Mouse (Mus musculus): ENCODE results near the gene Lrig1. TPM values are rescaled to one million over a fixed set of nuclear protein-coding genes. Genes with fewer than 3 reads are reported as not detected.

The Lrig1 gene
- polyA plus RNA-seq, 1 experiment from 2014 or later: 13.5 TPM

DNA sequence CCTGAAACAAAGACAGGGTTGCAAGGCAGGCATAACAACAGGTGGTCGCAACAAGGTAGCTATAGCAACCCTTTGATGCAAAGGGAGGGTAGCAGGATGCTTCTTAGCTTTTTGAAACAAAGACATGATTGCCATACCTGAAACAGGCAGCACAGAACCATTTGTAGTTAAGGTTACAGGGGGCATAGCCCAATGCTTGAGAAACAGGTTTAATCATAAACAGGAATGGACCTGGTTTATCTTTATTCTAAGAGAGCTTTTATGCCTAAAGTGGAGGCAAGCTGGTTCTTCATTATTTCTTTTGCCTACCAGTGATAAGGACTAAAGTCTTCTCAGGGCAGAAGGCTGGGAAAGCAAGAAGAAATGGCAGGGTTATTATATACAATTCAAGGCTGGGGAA is 50.3 kb downstream of the Lrig1 start:
- 89% methylated on average over 1 of the region's 1 CpGs for WGBS

DNA sequence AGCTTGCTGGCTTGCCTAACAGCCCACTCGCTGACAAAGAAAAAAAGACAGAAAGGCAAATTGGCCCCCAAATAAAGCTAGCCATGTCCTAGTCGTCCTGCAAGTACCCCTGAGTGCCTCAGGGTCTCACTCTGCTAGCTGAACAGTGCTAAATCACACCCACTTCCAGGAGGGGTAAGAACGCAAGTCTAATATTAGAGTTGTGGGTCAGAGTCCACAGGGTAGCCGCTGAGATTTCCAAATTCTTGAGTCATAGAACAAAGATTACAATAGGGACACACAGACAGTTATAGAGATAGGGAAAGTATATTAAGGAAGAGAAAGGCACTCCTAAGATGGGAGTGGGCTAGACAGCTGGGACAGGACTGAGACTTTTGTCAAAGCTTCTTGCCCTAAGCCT is 51.5 kb downstream of the Lrig1 start:
- DNase-seq: no peak
- Histone ChIP-seq H3K27ac (ENCODE audit: low read depth) (peak overlapping the region; percentile 55), H3K4me1 (ENCODE audit: insufficient read depth) (peaks cover 24% of the 10 kb centered on the region), H3K9me3 (ENCODE audit: low read depth, low read length) (no peaks in the 10 kb centered on the region), H3K4me3 (ENCODE audit: low read depth, low read length) (no peak overlapping the region), H3K4me2 (peak overlapping the region; percentile 16; the same call in 1 of the 2 replicates), H3K27me3 (ENCODE audit: insufficient read depth, low read length) (no peaks in the 10 kb centered on the region), H3K36me3 (ENCODE audit: insufficient read depth) (peaks cover 3% of the 10 kb centered on the region; the same call in 1 of the 2 replicates), H3K9ac (no peak overlapping the region)
- peak; percentile 12; the same call in 1 of the 2 replicates for ATAC-seq (ENCODE audit: insufficient read depth)
- WGBS: 39% methylated on average over 4 of the region's 4 CpGs
- no peak for TF ChIP-seq CTCF (IDR thresholded peaks at IDR 0.05; ENCODE audit: low read depth)

More for the DNA sequence above, 50.3 kb downstream of the Lrig1 start:
- Histone ChIP-seq H3K9me3 (ENCODE audit: low read depth, low read length) (no peaks in the 10 kb centered on the region), H3K9ac (no peak overlapping the region), H3K4me1 (ENCODE audit: insufficient read depth) (peaks cover 24% of the 10 kb centered on the region), H3K4me2 (no peak overlapping the region), H3K4me3 (ENCODE audit: low read depth, low read length) (no peak overlapping the region), H3K27me3 (ENCODE audit: insufficient read depth, low read length) (no peaks in the 10 kb centered on the region), H3K36me3 (ENCODE audit: insufficient read depth) (peaks cover 3% of the 10 kb centered on the region; the same call in 1 of the 2 replicates), H3K27ac (ENCODE audit: low read depth) (no peak overlapping the region)
- no peak for ATAC-seq (ENCODE audit: insufficient read depth)
- no peak for TF ChIP-seq CTCF (IDR thresholded peaks at IDR 0.05; ENCODE audit: low read depth)
- DNase-seq: no peak

DNA sequence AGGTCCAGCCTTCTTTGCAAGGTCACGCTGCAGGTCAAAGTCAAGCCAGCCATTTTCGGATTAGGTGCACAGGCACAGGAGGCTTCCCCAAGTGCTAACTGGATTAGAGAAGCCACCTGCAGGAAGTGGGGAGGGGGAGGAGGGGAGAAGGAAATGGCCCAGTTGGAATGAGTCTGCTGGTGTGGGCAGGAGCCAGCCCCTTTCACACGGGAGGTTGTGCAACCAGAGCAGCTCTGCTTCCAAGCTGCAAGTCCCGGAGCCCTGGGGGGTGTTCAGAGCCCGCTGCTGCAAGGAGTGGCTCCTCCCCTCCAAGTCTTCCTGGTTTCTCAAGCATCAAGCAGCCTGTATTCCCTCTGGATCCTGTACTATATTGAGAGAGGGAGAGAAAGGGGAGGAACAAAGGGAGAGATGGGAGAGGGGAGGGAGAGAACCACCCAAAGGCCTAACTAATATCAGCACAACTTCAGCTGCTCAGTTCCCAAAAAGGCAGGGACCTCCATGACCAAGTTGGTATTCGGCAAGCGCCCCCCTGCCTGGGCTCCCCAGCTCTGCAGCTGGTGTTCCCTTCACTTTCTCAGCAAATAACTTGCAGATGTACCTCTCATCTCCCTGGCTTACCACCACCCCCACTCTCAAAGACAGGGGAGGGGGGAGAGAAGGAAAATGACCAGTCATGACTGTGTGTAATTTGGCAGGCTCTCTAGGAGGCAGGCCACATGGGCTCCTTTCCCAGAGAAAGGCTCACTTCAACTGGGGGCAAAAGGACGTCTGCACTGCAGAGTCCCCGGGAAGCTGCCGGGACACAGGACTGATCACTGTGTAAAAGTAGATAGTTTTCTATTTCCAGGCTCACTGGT is 52.2 kb downstream of the Lrig1 start:
- Histone ChIP-seq H3K9me3 (ENCODE audit: low read depth, low read length) (no peaks in the 10 kb centered on the region), H3K27ac (ENCODE audit: low read depth) (peak overlapping the region; percentile 55), H3K27me3 (ENCODE audit: insufficient read depth, low read length) (no peaks in the 10 kb centered on the region), H3K36me3 (ENCODE audit: insufficient read depth) (peaks cover 3% of the 10 kb centered on the region; the same call in 1 of the 2 replicates), H3K4me2 (peak overlapping the region; percentile 16; the same call in 1 of the 2 replicates), H3K4me1 (ENCODE audit: insufficient read depth) (peaks cover 21% of the 10 kb centered on the region), H3K4me3 (ENCODE audit: low read depth, low read length) (no peak overlapping the region), H3K9ac (no peak overlapping the region)
- TF ChIP-seq CTCF (IDR thresholded peaks at IDR 0.05; ENCODE audit: low read depth): no peak
- WGBS: 20% methylated on average over 10 of the region's 10 CpGs
- ATAC-seq (ENCODE audit: insufficient read depth) (peak; percentile 92), DNase-seq (peak; percentile 84)

DNA sequence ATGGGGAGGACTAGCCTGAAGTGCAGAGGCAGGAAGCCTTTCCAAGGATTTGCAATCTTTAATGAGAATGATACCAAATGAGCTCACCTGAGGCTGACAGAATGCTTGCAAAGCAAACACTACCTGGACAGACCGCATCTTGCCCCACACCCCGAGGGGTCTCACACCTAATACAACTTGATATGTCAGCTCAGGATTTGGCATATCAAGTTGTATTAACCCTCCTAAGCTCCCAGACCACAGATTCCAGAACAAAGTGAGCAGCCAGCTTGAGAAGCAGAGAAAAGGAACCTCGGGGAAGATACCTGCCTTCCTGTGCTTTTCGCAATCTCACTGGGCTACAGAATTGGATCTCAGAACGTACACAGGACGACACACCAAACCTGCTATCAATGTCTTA is 53.1 kb downstream of the Lrig1 start:
- Histone ChIP-seq H3K36me3 (ENCODE audit: insufficient read depth) (peaks cover 3% of the 10 kb centered on the region; the same call in 1 of the 2 replicates), H3K4me3 (ENCODE audit: low read depth, low read length) (no peak overlapping the region), H3K9me3 (ENCODE audit: low read depth, low read length) (no peaks in the 10 kb centered on the region), H3K27me3 (ENCODE audit: insufficient read depth, low read length) (no peaks in the 10 kb centered on the region), H3K9ac (no peak overlapping the region), H3K27ac (ENCODE audit: low read depth) (no peak overlapping the region), H3K4me2 (no peak overlapping the region), H3K4me1 (ENCODE audit: insufficient read depth) (peaks cover 20% of the 10 kb centered on the region)
- no peak for TF ChIP-seq CTCF (IDR thresholded peaks at IDR 0.05; ENCODE audit: low read depth)
- DNase-seq: no peak
- WGBS: 66% methylated on average over 6 of the region's 6 CpGs
- no peak for ATAC-seq (ENCODE audit: insufficient read depth)

DNA sequence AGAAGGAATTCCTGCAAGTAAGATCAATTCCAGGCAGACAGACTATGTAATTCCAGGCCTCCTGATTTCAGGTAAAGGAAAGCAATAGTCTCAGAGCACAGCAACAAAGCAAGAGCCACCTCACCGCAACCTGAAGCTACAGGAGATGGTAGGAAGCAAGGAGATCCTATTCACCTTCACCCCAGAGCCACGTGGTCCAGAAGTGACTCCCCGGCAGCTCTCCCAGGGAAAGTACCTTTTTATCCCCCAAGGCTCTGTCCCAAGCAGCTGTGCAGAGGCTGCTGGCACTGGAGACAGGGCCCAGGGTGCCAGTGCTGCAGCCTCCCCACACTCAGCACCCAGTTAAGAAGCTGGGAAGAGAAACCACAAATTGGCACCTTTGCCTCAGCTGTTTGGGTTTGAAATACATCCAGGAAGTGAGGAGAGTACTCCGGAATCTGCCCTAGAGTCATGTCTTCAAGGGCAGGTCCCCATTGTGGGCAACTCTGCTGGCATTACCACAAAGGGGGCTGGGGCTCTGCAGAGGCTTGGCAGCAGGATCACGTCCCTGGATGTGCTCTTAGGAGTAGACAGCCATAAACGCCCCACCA is 53.6 kb downstream of the Lrig1 start:
- H3K27me3 ChIP-seq (ENCODE audit: insufficient read depth, low read length): no peaks in the 10 kb centered on the region
- H3K4me2 ChIP-seq: no peak overlapping the region
- H3K4me1 ChIP-seq (ENCODE audit: insufficient read depth): peaks cover 20% of the 10 kb centered on the region
- no peak overlapping the region for H3K4me3 ChIP-seq (ENCODE audit: low read depth, low read length)
- H3K9me3 ChIP-seq (ENCODE audit: low read depth, low read length): no peaks in the 10 kb centered on the region
- DNase-seq (no peak), ATAC-seq (ENCODE audit: insufficient read depth) (no peak)
- no peak overlapping the region for H3K27ac ChIP-seq (ENCODE audit: low read depth)
- 0 out of 2 replicates have a peak, but pooled peaks cover under 1% of the 10 kb centered on the region for H3K36me3 ChIP-seq (ENCODE audit: insufficient read depth)
- WGBS: 61% methylated on average over 6 of the region's 6 CpGs
- TF ChIP-seq CTCF (IDR thresholded peaks at IDR 0.05; ENCODE audit: low read depth): no peak
- H3K9ac ChIP-seq: no peak overlapping the region

DNA sequence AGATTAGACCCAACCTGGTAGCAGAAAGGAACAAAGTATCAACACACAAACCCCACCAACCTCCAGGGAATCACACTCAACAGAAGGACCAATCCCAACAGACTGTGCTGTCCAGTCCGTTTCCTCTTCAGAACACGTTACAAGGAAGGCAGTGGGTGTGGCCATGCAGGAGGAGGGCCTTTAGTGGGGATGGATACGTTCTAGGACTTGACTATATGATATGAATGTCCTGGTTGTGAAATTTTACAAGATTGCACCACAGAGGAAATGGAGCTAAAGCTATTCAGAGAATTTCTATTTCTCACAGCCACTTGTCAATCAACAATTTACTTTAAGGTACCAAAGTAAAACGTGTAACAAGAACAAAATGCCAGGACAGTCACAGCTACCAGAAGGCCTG is 54.2 kb downstream of the Lrig1 start:
- peaks cover 20% of the 10 kb centered on the region for H3K4me1 ChIP-seq (ENCODE audit: insufficient read depth)
- no peaks in the 10 kb centered on the region for H3K36me3 ChIP-seq (ENCODE audit: insufficient read depth)
- no peak for ATAC-seq (ENCODE audit: insufficient read depth)
- no peak for TF ChIP-seq CTCF (IDR thresholded peaks at IDR 0.05; ENCODE audit: low read depth)
- H3K27ac ChIP-seq (ENCODE audit: low read depth): no peak overlapping the region
- H3K27me3 ChIP-seq (ENCODE audit: insufficient read depth, low read length): no peaks in the 10 kb centered on the region
- H3K4me2 ChIP-seq: no peak overlapping the region
- 31% methylated on average over 4 of the region's 4 CpGs for WGBS
- no peak overlapping the region for H3K9ac ChIP-seq
- no peaks in the 10 kb centered on the region for H3K9me3 ChIP-seq (ENCODE audit: low read depth, low read length)
- no peak overlapping the region for H3K4me3 ChIP-seq (ENCODE audit: low read depth, low read length)
- no peak for DNase-seq

DNA sequence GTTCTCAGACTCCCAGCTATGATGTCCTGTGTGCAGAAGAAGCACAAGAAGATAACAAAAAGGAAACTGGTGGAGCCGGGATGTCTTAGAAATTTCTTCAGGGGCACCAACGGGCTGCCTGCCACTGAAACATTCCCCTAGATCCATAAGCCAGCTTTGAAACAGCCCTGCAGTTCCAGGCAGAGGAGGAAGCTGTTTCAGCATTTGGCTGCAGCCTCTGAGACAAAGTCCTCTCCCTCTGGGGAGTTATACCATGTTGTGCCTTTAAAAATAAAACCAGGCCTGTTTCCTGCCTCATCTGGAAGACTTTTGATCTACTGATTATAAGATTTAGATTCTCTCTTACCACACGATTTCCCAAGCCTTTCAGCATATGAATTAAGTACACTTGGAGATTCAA is 55.3 kb downstream of the Lrig1 start:
- Histone ChIP-seq H3K4me1 (ENCODE audit: insufficient read depth) (peaks cover 27% of the 10 kb centered on the region), H3K9me3 (ENCODE audit: low read depth, low read length) (no peaks in the 10 kb centered on the region), H3K27ac (ENCODE audit: low read depth) (no peak overlapping the region), H3K9ac (no peak overlapping the region), H3K27me3 (ENCODE audit: insufficient read depth, low read length) (no peaks in the 10 kb centered on the region), H3K36me3 (ENCODE audit: insufficient read depth) (no peaks in the 10 kb centered on the region), H3K4me2 (no peak overlapping the region), H3K4me3 (ENCODE audit: low read depth, low read length) (no peak overlapping the region)
- no peak for DNase-seq
- no peak for TF ChIP-seq CTCF (IDR thresholded peaks at IDR 0.05; ENCODE audit: low read depth)
- ATAC-seq (ENCODE audit: insufficient read depth): no peak
- 71% methylated on average over 3 of the region's 3 CpGs for WGBS

Measured in lung, embryonic 14.5 days (tissue).